Mouse (Mus musculus): Measurements from ENCODE around the gene Klb. TPM values are rescaled to one million over a fixed set of nuclear protein-coding genes. Genes with fewer than 3 reads are reported as not detected.

The Klb gene
- polyA plus RNA-seq (2014; fragmentation: Illumina TruSeq; extraction: RNeasy Lipid Tissue Mini Kit (QIAGEN cat#74804); ENCODE audit: low read depth, low replicate concordance): 7.7 TPM

DNA sequence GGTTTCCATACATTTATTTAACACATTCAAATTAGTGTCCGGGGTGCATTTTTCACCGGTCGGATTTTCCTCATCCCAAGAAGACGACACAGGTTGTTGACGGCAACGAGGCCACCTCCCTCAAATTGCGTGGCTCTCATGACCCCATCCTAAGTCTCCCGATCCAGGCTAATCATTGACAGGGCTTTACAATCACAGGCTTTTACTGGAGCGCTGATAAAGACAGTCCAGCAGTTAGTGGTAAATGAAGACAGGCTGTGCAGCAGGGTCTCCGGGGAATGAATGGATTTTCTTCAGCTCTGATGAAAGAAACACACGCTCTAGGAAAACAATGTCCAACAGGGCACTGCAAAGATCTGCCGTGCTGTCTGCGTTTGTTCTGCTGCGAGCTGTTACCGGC is at the start of gene Klb:
Gene Klb (plus strand): TSS at position 147 of the 400 bp plus-strand sequence.

DNA sequence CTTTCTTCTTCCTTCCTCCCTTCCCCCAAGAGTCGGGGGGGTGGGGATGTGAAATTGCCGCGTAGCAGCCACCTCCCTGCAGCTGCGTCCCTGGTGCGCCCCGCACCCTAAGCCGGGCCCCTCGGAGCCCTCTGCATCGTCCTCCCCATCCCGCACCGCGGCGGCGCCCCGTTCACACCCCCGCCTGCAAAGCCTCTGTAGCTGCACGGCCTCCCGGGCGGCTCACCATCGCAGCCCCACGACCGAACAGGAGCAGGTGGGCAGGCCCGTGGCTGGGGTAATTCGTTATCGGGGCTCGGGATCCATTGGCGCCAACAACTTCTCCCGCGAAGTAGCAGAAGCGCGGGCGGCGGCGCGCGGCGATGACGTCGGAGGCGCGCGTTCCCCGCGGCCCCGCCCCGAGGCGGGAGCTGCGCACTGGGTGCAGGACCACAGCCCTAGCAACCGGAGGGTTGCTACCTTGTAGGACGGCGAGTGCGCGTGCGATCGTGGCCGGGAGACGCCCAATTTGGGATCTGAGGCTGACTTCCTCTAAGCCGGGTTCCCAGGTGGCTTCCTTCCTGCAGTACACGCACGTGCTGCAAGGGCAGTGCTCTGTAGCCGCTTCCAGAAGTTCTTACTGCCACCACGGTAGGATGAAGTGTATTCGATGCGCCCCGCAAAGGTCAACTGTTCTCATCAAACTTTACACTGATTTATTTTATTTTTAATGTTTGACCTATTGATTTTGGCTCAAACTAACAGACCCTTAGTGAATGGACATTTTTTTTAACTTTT is 12.6 kb upstream of the Klb start, which contains the start of gene Rfc1:
Gene Rfc1 (minus strand): TSS at position 373 of the 777 bp plus-strand sequence.

DNA sequence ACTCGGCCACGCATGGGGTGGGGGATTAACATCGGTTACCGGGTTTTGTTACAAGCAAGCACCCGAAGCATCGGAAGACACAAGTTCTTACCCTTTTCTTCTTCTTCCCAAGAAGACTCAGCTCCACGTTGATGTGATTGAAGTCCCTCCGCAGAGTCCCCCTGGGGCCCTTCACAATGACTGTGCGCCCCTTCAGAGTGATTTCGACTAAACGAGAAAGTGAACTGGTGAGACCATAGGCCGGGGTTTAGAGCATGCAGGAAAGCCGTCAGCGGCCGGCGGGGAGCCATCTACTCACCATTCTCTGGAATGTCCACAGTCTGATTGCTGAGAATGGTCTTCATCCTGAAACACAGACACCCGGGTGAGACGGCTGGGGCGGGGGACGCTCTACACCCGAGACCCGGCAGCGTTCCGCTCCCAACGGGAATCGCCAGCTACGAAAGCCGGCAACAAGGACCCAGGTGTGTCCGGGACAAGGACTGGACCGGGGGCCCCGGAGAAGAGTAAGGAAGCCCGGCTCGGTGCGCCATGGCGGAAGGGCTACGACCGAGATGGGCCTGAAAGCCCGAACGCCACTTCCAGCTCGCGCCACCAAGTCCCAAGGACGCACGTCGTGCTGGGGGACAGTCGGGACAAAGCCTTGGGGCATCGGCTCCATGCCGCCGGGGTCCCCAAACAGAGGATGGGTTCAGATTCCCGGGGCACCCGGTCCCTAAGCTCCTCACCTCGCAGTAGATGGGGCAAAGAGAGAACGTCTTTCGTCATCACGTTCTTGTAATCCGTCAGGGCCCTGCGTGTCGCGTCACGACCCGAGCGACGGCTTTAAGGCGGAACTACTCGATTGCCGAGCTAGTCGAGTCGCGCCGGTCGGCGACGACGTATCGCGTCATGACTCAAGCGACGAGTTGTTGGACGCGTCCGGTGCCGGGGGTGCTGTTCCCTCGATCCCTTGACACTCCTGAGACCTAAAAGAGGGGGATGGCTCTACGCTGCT is 42.8 kb downstream of the Klb start, which contains the start of the genes Rpl9 and Lias:
Gene Rpl9 (minus strand): TSS at position 797 of the 997 bp plus-strand sequence.
Gene Lias (plus strand): TSS at position 850 of the 997 bp plus-strand sequence.

Other genes starting within 250 kb of the Klb start
- gene Klhl5, start 240.8 kb upstream of the Klb start, polyA plus RNA-seq (2014; fragmentation: Illumina TruSeq; extraction: RNeasy Lipid Tissue Mini Kit (QIAGEN cat#74804); ENCODE audit: low read depth, low replicate concordance): 56.5 TPM
- gene Wdr19, start 148.6 kb upstream of the Klb start, polyA plus RNA-seq (2014; fragmentation: Illumina TruSeq; extraction: RNeasy Lipid Tissue Mini Kit (QIAGEN cat#74804); ENCODE audit: low read depth, low replicate concordance): 8.8 TPM
- gene Rfc1, start 12.6 kb upstream of the Klb start, polyA plus RNA-seq (2014; fragmentation: Illumina TruSeq; extraction: RNeasy Lipid Tissue Mini Kit (QIAGEN cat#74804); ENCODE audit: low read depth, low replicate concordance): 29.7 TPM
- gene Rpl9, start 43.1 kb downstream of the Klb start, polyA plus RNA-seq (2014; fragmentation: Illumina TruSeq; extraction: RNeasy Lipid Tissue Mini Kit (QIAGEN cat#74804); ENCODE audit: low read depth, low replicate concordance): 1,059 TPM
- gene Lias, start 43.2 kb downstream of the Klb start, polyA plus RNA-seq (2014; fragmentation: Illumina TruSeq; extraction: RNeasy Lipid Tissue Mini Kit (QIAGEN cat#74804); ENCODE audit: low read depth, low replicate concordance): 78.0 TPM
- gene Ugdh, start 87.6 kb downstream of the Klb start, polyA plus RNA-seq (2014; fragmentation: Illumina TruSeq; extraction: RNeasy Lipid Tissue Mini Kit (QIAGEN cat#74804); ENCODE audit: low read depth, low replicate concordance): 842 TPM
- not detected for gene Gm43552, start 144.5 kb downstream of the Klb start, polyA plus RNA-seq (2014; fragmentation: Illumina TruSeq; extraction: RNeasy Lipid Tissue Mini Kit (QIAGEN cat#74804); ENCODE audit: low read depth, low replicate concordance)
- 332 TPM for gene Smim14, start 188.9 kb downstream of the Klb start, polyA plus RNA-seq (2014; fragmentation: Illumina TruSeq; extraction: RNeasy Lipid Tissue Mini Kit (QIAGEN cat#74804); ENCODE audit: low read depth, low replicate concordance)
- gene Ube2k, start 188.9 kb downstream of the Klb start, polyA plus RNA-seq (2014; fragmentation: Illumina TruSeq; extraction: RNeasy Lipid Tissue Mini Kit (QIAGEN cat#74804); ENCODE audit: low read depth, low replicate concordance): 113 TPM